Mouse (Mus musculus): ENCODE data around the gene Ropn1. TPM values are rescaled to one million over a fixed set of nuclear protein-coding genes. Genes with fewer than 3 reads are reported as not detected.
A peak's percentile ranks its signal among the peaks of the same experiment; 100 is the strongest.
"Not testable (repeated sequence)": the region's sequence is repeated elsewhere in the genome, so short reads cannot be mapped to it uniquely, and the experiment has no call there.

The Ropn1 gene
- not detected in 2 replicates for polyA plus RNA-seq (2015; fragmentation: Nextera tagmentation; extraction: Ambion mirVana)

- Histone ChIP-seq H3K36me3 (no peaks in the 10 kb centered on the region), H3K9ac (no peak within 1 kb of the TSS), H3K27ac (replicated peaks) (no peak within 1 kb of the TSS), H3K4me2 (no peak within 1 kb of the TSS), H3K9me3 (no peaks in the 10 kb centered on the region), H3K4me1 (replicated peaks) (no peaks in the 10 kb centered on the region), H3K27me3 (no peaks in the 10 kb centered on the region), H3K4me3 (no peak within 1 kb of the TSS)
- 64% methylated on average over 7 of the region's 7 CpGs for WGBS
- ATAC-seq (ENCODE audit: low FRiP score, low read depth): no peak
Observed at GRCm38 (mm10) chr16:34649621-34650020, at the start of gene Ropn1. Gene Ropn1 (plus strand): TSS chr16:34649921.

DNA sequence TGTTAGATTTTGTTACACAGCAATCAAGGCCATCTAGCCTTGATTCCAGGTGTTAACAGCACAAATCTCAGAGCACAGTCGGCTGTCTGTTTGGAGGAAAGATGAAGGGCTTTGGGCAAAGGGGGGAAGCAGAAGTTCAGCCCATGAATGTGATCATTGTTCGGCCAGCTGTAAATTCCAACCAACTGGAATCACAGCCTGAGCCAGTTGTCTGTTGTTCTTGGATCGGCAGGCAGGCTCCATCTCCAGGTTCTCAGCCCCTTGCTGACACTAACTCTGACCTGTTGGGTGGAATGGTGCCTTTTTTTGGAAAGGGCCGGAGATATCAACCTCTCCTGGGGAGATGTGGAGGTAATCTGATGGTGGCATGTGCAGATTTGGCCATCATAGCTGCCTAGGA, 47.8 kb upstream of the Ropn1 start:
- ATAC-seq (ENCODE audit: low FRiP score, low read depth): no peak
- no peaks in the 10 kb centered on the region for H3K27me3 ChIP-seq
- no peak overlapping the region for H3K4me3 ChIP-seq
- H3K27ac ChIP-seq (replicated peaks): no peak overlapping the region
- no peaks in the 10 kb centered on the region for H3K9me3 ChIP-seq
- H3K4me2 ChIP-seq: no peak overlapping the region
- no peaks in the 10 kb centered on the region for H3K4me1 ChIP-seq (replicated peaks)
- no peaks in the 10 kb centered on the region for H3K36me3 ChIP-seq
- no peak overlapping the region for H3K9ac ChIP-seq
- WGBS: 71% methylated on average over 4 of the region's 4 CpGs

DNA sequence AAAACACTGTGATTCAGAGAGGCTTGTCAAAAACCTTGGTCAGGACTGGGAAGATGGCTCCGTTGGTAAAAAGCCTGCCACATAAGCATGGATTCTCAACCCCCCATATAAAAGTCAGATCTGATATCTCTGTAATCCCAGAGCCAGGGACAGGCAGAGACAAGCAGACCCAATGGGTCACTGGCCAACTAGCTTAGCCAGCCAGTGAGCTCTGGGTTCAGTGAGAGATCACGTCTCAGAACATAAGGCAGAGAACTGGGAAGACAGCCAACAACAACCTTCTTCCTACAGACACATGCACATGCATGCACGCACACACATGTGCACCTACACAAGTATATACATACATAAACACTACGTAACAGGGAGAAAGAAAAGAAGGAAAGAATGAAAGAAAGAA, 46.6 kb upstream of the Ropn1 start:
- H3K4me2 ChIP-seq: no peak overlapping the region
- no peaks in the 10 kb centered on the region for H3K36me3 ChIP-seq
- no peaks in the 10 kb centered on the region for H3K4me1 ChIP-seq (replicated peaks)
- H3K27ac ChIP-seq (replicated peaks): no peak overlapping the region
- 80% methylated on average over 4 of the region's 4 CpGs for WGBS
- no peak overlapping the region for H3K9ac ChIP-seq
- no peaks in the 10 kb centered on the region for H3K27me3 ChIP-seq
- no peak overlapping the region for H3K4me3 ChIP-seq
- no peak for ATAC-seq (ENCODE audit: low FRiP score, low read depth)
- no peaks in the 10 kb centered on the region for H3K9me3 ChIP-seq

DNA sequence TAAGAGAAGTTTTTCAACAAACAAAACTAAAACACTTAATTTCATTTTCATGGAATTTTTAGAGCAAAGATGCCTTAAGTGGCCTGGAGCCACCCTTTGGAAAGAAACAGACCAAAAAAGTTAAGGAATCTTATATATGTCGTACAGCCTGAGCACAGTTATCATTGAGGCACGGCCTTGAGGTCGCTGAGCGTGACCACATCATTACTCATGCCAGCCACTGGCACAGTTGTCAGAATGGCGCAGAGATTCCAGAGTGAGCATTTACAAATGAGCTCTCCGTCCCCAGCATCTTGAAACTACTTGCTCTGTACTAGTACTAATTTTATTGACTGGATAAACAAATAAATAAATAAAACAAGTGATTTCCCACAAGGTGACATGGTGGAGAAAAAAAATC, 45.9 kb upstream of the Ropn1 start:
- no peaks in the 10 kb centered on the region for H3K9me3 ChIP-seq
- WGBS: 61% methylated on average over 6 of the region's 6 CpGs
- no peak overlapping the region for H3K27ac ChIP-seq (replicated peaks)
- no peak for ATAC-seq (ENCODE audit: low FRiP score, low read depth)
- H3K4me2 ChIP-seq: no peak overlapping the region
- H3K4me1 ChIP-seq (replicated peaks): no peaks in the 10 kb centered on the region
- no peak overlapping the region for H3K4me3 ChIP-seq
- no peaks in the 10 kb centered on the region for H3K27me3 ChIP-seq
- no peak overlapping the region for H3K9ac ChIP-seq
- H3K36me3 ChIP-seq: no peaks in the 10 kb centered on the region

GRCm38 (mm10) chr16:34605679-34606078, 44.0 kb upstream of the Ropn1 start:
- WGBS: 31% methylated on average over 3 of the region's 3 CpGs
- Histone ChIP-seq H3K27ac (replicated peaks) (no peak overlapping the region), H3K9ac (no peak overlapping the region), H3K27me3 (no peaks in the 10 kb centered on the region), H3K4me1 (replicated peaks) (no peaks in the 10 kb centered on the region), H3K4me2 (no peak overlapping the region), H3K9me3 (no peaks in the 10 kb centered on the region), H3K36me3 (no peaks in the 10 kb centered on the region), H3K4me3 (no peak overlapping the region)
- no peak for ATAC-seq (ENCODE audit: low FRiP score, low read depth)

- no peak overlapping the region for H3K4me3 ChIP-seq
- no peak overlapping the region for H3K27ac ChIP-seq (replicated peaks)
- no peaks in the 10 kb centered on the region for H3K9me3 ChIP-seq
- 78% methylated on average over 1 of the region's 1 CpGs for WGBS
- no peaks in the 10 kb centered on the region for H3K27me3 ChIP-seq
- H3K36me3 ChIP-seq: no peaks in the 10 kb centered on the region
- ATAC-seq (ENCODE audit: low FRiP score, low read depth): no peak
- H3K4me2 ChIP-seq: no peak overlapping the region
- H3K4me1 ChIP-seq (replicated peaks): no peaks in the 10 kb centered on the region
- H3K9ac ChIP-seq: no peak overlapping the region
Observed at GRCm38 (mm10) chr16:34610137-34610536, 39.6 kb upstream of the Ropn1 start.

GRCm38 (mm10) chr16:34614021-34614420, 35.7 kb upstream of the Ropn1 start:
- Histone ChIP-seq H3K4me1 (replicated peaks) (no peaks in the 10 kb centered on the region), H3K36me3 (no peaks in the 10 kb centered on the region), H3K4me3 (no peak overlapping the region), H3K27ac (replicated peaks) (no peak overlapping the region), H3K27me3 (no peaks in the 10 kb centered on the region), H3K9ac (no peak overlapping the region), H3K4me2 (no peak overlapping the region), H3K9me3 (no peaks in the 10 kb centered on the region)
- WGBS: 81% methylated on average over 2 of the region's 2 CpGs
- no peak for ATAC-seq (ENCODE audit: low FRiP score, low read depth)

GRCm38 (mm10) chr16:34627591-34627990, 22.1 kb upstream of the Ropn1 start:
- Histone ChIP-seq H3K9me3 (no peaks in the 10 kb centered on the region), H3K9ac (no peak overlapping the region), H3K4me3 (no peak overlapping the region), H3K27ac (replicated peaks) (no peak overlapping the region), H3K4me1 (replicated peaks) (no peaks in the 10 kb centered on the region), H3K27me3 (no peaks in the 10 kb centered on the region), H3K4me2 (no peak overlapping the region), H3K36me3 (no peaks in the 10 kb centered on the region)
- no peak for ATAC-seq (ENCODE audit: low FRiP score, low read depth)
- WGBS: 20% methylated on average over 2 of the region's 2 CpGs

DNA sequence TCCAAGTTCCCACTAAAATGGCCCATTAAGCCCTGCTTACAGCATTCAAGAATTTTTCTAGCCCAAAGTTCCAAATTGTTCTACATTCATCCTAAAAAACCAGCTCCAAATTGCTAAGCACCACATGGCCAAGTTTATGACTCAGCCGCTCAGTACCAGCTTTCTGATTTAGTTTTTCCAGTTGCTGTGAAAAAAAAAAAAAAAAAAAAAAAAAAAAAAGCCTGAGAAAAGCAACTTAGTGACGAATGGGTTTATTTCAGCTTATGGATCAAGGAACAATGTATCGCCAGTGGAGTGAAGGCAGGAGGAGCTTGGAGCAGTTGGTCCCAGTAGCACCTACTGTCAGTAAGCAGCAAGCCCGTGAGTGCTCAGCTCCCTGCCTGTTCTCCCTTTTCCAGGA, 21.3 kb upstream of the Ropn1 start:
- H3K4me2 ChIP-seq: no peak overlapping the region
- no peak overlapping the region for H3K9ac ChIP-seq
- no peaks in the 10 kb centered on the region for H3K36me3 ChIP-seq
- 88% methylated on average over 4 of the region's 4 CpGs for WGBS
- no peaks in the 10 kb centered on the region for H3K27me3 ChIP-seq
- H3K4me3 ChIP-seq: no peak overlapping the region
- no peaks in the 10 kb centered on the region for H3K4me1 ChIP-seq (replicated peaks)
- no peak overlapping the region for H3K27ac ChIP-seq (replicated peaks)
- no peaks in the 10 kb centered on the region for H3K9me3 ChIP-seq
- no peak for ATAC-seq (ENCODE audit: low FRiP score, low read depth)

GRCm38 (mm10) chr16:34635557-34635956, 14.2 kb upstream of the Ropn1 start:
- Histone ChIP-seq H3K36me3 (no peaks in the 10 kb centered on the region), H3K27me3 (no peaks in the 10 kb centered on the region), H3K9me3 (no peaks in the 10 kb centered on the region), H3K9ac (no peak overlapping the region), H3K4me3 (no peak overlapping the region), H3K4me2 (no peak overlapping the region), H3K4me1 (replicated peaks) (no peaks in the 10 kb centered on the region), H3K27ac (replicated peaks) (no peak overlapping the region)
- ATAC-seq (ENCODE audit: low FRiP score, low read depth): no peak
- whole genome bisulfite sequencing: 73% methylated on average over 3 of the region's 3 CpGs

DNA sequence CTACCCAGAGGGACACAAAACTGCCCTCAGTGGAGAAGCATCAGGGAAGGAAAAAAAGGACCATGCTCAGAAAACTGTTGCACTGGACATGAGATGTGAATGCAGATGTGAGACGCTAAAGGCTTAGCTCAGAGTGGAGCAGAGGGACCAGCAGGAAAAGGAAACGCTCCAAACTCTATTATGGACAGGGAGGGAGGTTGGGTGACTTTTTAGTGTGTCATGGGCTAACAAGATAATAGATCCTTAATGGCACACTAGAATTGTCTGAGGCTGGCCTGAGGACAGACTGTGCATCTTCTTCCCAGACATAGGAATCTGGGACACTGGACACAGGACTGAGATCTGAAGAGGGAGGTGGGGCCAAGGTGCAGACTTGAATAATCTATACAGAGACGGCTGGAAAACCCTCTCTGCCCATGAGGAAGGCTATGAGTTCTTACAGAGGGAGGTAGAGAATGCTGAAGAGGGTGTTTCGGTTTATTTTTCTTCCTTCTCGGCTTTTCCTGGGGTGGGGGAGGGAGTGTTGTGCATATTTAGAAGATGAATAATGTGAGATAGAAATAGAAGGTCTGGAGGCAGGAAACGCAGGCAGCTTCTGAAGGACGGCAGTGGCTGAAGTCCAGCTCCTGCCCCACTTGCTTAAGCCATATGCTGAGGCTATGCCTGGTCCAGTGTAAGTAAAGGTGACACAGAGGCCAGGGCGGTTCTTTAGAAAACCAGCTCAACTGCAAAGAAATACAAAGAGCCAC, 6.0 kb upstream of the Ropn1 start:
- Histone ChIP-seq H3K27me3 (no peaks in the 10 kb centered on the region), H3K27ac (replicated peaks) (no peak overlapping the region), H3K36me3 (no peaks in the 10 kb centered on the region), H3K4me3 (no peak overlapping the region), H3K4me1 (replicated peaks) (no peaks in the 10 kb centered on the region), H3K9me3 (no peaks in the 10 kb centered on the region), H3K4me2 (no peak overlapping the region), H3K9ac (no peak overlapping the region)
- 82% methylated on average over 8 of the region's 8 CpGs for WGBS
- ATAC-seq (ENCODE audit: low FRiP score, low read depth): no peak

DNA sequence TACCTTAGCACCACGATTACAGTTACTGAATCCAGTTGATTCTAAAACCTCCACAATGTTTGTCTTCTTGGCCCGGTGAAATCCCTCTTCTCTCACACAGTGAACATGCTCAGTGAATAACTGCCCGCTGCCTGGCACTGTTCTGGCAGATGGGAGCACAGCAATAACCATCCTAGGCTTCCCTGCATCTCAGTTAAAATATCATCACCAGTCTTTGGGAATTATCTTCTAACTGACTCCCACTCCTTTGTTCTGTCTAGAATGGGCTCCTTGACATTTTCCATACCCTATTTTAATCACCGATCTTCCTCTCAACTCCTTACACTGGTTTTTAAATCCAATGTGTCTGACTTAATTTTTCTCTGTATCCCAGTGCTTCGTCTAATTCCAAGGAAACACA, 3.3 kb downstream of the Ropn1 start:
- H3K9me3 ChIP-seq: no peaks in the 10 kb centered on the region
- H3K4me2 ChIP-seq: no peak overlapping the region
- H3K36me3 ChIP-seq: no peaks in the 10 kb centered on the region
- 92% methylated on average over 5 of the region's 5 CpGs for WGBS
- peaks cover 3% of the 10 kb centered on the region; the same call in 1 of the 2 replicates for H3K4me1 ChIP-seq (replicated peaks)
- no peaks in the 10 kb centered on the region for H3K27me3 ChIP-seq
- no peak for ATAC-seq (ENCODE audit: low FRiP score, low read depth)
- H3K4me3 ChIP-seq: no peak overlapping the region
- no peak overlapping the region for H3K27ac ChIP-seq (replicated peaks)
- H3K9ac ChIP-seq: no peak overlapping the region

DNA sequence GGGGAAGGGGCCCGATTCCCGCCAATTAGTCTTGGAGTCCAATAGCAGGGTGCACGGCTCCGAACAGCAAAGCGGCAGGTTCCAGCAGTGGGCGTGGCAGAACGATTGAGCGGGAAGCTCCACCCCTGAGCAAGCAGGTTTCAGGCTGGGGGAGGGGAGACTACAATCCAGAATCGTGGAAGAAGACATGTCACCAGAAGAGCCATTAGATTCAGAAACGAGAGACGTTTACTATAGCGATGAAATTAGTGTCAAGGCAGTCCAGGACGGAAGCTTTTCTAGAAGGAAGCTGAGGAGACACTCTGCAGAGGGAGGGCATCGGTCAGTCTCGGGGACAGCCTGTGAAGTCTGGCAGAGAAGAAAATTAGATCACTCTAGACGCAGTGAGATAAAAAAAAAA, 7.8 kb downstream of the Ropn1 start:
- not testable (repeated sequence) for H3K36me3 ChIP-seq; ATAC-seq (ENCODE audit: low FRiP score, low read depth); H3K27ac ChIP-seq (replicated peaks); H3K27me3 ChIP-seq; H3K9me3 ChIP-seq
- Histone ChIP-seq H3K4me3 (peak overlapping the region; percentile 36), H3K4me2 (peak overlapping the region; percentile 61), H3K9ac (peak overlapping the region; percentile 23), H3K4me1 (replicated peaks) (peaks cover 11% of the 10 kb centered on the region)
- 3% methylated on average over 16 of the region's 16 CpGs for WGBS

All from hindbrain, embryonic 15.5 days (tissue).